Mouse (Mus musculus): ENCODE measurements at regions not wholly inside any gene's neighbourhood (a gene's known extent, or its start where the extent isn't known, plus 50 kb on each side); places are given as distances from the start of the nearest gene placed in this dataset.

DNA sequence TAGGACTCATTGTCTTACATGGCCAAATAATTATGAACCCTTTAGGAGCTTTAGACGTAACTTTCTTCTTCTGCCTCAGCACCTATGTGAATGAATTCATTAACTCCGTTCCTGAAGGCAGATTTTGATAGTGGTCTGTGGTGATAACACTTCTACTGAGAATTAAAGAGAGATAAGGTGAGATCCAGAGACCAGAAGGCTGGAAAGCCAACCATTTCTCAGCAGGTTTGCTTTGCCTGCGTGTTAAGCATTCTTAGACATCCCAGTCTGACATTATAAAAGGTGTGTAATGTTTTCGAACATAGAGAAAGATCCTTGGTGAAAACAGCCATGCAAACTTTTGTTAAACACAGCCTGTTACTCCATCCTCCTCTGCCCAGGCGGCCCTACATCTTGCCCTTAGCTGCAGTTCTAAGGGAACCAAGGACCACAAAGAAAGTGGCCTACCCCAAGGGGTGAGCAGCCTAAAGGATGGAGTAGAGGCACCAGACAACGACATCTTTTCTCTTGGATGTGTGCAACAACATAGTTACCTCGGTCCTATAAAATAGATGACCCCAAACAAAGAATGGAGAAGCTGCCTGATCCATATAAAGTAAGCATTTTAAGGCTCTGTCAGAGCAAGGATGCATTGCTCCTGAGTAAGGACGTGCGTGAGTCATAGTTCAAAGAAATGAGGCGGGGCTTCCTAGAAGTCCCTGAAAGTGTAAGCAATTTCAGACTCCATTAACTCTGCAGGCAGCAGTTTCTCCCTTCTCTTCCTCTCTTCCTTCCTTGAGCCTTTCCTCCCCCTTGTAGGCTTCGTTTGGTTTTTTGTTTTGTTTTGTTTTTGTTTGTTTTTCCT, 55.1 kb upstream of the Xpr1 start:
- DNase-seq (ENCODE audit: extremely low read depth, low read depth, low spot score) = no peak

DNA sequence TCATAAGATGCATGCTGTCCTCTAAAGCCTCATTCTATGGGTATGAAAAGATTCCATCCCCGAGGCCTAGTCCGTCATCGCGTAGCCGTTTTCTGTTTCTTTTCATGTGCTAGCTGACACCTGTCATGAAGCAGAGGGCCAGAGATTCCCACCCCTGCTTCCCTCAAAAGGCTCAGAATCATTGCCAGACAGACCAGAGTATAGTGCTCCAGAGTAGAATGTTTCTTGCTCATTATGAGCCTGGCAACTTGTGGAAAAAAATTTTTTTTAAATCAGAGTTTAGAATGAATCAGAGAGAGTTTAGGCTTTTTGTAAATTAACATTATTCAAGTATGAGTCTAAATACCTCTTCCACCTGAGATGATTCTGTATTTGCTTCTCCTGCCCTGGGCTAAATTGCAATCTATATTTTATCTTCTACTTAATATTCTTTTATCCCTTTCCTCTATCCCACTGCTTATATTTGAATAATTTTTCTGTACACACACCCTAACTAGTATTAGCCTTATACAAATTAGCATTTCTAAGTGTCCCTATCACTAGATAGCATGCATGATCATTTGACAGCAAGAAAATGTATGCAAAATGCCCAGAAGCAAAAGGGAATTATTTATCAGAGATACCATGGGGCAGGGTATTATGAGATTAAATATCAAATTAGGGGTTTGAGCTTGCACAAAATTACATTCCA, 55.9 kb upstream of the Xpr1 start:
- DNase-seq (ENCODE audit: extremely low read depth, low read depth, low spot score) = no peak

DNA sequence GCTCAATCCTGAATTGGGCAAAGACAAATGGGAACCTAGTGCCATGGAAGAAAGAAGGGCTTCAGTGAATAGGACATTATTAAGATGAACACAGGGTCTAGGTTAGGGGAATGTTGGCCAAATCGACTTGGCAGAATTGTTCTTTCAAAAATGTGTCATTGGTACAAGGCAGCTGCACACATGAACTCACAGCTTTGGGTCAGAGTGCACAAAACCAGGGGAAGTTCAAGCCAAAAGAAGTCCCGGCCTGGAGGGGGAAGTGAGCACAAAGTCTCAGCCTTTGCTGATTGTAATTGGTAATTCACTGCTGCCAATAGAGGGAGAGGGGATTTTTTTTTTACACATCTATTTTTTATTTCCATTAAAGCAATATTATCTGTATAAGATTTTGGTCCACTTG, 57.8 kb upstream of the Xpr1 start:
- no peak for DNase-seq (ENCODE audit: extremely low read depth, low read depth, low spot score)

DNA sequence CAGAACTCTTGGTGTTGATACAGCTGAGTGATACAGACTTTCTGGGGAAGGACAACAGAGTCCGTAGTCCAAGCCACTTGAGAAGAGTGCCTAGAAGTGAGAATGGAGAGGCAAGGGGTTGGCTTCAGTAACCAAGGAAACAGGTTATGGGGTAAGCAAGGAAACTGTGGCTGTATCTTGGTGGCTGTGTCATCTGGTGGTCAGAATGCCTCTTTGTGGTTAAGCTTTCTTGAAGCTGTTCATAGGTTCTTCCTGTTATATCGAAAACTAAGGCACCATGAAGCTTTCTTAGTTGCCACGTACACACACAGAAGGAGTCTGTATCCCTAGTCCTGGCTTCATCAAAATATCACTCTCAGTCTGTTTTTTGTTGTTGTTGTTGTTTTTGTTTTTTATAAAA, 59.0 kb upstream of the Xpr1 start:
- DNase-seq (ENCODE audit: extremely low read depth, low read depth, low spot score) = no peak

DNA sequence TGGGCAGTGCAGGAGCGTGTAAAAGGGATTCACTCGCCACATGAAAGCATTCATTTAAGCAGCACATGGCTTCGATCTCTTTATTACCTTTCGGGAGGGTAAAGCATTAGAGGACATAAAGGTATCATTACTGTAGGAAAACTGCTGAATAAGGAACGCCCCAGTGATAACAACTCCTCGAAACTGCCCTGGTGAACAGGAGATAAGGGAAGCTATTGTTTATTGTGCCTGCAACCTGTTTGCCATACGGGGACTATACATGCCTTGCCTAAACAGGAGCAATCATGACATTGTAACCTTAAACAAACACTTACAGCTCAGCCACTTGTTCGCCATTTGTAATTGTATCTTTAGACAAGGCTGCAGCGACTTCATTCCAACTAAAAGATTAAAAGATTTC, 64.9 kb upstream of the Xpr1 start:
- no peak for DNase-seq (ENCODE audit: extremely low read depth, low read depth, low spot score)

DNA sequence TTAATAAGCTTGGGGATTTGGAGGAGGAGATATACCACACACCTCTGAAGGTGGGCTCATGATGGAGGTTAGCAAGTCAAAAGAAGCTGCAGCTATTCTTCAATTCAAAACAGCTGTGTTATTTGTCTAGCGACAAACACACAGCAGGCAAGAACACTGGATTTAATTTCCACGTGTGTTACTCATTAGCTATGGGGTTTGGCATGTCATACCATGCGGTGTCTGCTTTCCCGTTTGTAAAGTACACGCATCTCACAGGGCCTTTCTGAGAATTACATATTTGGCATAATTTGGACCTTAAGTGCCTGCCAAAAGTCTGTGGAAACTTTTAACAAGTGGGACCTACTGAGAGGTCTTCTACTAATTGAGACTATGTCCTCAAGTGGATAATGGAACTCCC, 65.5 kb upstream of the Xpr1 start:
- no peak for DNase-seq (ENCODE audit: extremely low read depth, low read depth, low spot score)

DNA sequence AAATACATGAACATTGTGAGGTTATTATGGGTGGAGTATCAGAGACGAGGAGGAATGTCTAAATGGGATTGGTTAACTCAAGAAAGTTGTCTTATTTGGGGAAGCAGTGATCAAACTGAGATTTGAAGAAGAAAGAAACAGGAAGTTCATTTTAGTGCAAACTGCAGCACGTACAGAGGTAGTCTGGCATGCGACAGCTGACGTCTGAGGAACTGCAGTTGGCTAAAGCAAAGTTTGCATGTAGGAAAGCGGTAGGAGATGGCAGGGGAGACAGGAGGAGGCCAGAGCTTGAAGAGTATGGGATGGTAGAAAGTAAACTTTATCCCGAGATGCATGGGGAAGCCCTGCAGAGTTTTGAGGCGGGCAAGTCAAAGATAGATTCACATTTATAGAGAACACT, 66.5 kb upstream of the Xpr1 start:
- no peak for DNase-seq (ENCODE audit: extremely low read depth, low read depth, low spot score)

DNA sequence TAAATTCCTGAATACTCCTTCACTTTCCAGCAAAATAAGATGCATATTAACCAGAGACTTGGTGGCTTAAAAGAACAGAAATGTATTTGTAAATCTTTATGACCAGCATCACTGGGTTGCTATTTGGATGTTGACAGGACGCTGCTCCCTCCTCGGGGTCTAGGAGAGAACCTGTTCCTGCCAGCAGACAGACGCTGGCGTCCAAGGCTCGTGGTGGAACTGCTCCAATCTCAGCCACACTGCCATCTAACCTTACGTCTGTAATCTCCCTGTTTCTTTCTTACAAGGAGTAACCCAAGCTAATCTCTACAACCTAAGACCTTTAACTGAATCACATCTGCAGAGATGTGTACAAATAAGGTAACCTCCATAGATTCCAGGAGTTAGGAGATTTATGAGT, 70.1 kb upstream of the Acbd6 start:
- no peak for DNase-seq (ENCODE audit: extremely low read depth, low read depth, low spot score)

DNA sequence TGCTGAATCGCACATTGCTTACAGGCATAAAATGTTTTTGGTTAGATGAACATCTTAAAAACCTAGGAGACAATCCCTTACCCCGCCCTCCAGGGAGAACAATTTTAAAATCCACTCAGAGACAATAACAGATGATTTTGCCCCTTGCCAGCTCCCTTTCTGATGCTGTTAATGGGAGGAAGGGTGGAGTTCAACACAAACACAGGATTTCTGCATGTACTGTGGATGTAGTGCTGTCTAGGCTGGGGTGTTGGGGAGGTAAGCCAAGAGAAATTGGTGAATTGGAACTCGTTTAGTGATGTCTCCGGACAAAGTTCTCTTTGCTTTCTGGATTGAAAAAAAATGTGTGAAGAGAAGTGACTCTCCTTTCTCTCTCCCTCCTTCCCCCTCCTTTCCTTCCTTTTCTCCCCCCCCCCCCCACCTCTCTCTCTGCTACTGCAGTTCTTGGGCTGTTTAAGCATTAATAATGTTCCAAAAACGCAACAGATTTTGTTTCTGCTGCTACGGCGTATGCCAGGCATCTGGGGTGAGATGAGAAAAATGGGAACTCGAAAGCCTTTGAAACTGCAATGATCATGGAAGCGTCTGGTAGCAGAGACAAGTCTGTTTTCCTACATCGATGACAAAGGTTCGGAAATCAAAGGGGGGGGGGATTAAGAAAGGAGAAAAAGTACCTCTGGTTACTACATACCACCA, 68.8 kb upstream of the Acbd6 start:
- no peak for DNase-seq (ENCODE audit: extremely low read depth, low read depth, low spot score)

DNA sequence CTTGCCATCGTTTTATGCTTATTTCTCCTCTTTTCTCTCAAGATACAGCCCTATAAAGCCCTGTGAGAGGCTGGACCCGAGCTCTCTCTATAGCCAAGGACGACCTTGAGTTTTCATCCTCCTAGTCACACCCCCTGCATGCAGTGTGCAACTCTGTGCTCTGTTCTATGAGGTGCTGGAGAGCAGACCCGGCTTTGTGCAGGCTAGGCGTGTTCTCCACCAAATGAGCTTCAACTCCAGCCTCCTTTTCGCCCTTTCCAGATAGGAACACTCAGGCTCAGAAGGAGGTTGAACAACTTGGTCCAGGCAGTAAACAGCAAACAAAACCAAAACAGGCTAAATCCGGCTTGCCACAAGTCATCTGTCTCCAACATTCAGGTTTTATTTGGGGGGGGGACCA, 67.8 kb upstream of the Acbd6 start:
- DNase-seq (ENCODE audit: extremely low read depth, low read depth, low spot score) = no peak

DNA sequence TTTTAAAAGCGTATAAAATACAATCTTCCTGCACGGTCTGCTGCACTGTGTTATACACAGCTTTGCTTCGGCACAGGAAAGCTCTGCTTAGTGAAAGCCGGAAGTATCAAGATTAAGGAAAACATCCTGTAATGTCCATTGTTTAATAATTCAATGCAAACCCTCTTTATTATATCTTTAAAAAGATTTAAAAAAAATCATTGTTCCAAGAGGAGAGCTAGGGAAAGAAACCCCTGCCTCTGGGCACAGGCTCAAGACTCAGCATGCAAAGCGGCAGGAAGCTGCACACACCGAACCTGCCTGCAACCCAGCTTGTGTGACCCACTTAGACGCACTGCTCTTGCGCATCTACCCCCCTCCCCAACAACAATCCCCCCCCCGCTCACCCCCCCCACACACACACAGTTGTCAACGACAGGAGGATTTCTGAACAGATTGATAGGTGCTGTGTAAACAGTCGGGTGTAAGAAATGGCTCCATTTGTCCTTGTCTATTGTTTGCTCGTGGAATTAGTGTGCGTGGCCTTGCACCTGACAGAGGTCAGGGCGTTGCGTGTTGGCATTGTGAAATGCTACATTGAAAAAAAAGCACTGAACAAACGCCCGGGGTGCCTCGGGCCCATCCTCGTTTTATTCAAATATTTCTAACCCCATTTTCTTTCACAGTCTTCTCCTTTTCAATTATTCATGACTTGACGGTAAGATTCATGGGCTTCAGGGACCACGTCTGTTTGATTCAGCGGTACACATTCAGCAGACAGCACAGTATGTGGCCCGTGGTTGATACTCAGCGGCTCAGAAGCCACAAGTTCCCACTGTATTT, 66.5 kb upstream of the Acbd6 start:
- no peak for DNase-seq (ENCODE audit: extremely low read depth, low read depth, low spot score)

DNA sequence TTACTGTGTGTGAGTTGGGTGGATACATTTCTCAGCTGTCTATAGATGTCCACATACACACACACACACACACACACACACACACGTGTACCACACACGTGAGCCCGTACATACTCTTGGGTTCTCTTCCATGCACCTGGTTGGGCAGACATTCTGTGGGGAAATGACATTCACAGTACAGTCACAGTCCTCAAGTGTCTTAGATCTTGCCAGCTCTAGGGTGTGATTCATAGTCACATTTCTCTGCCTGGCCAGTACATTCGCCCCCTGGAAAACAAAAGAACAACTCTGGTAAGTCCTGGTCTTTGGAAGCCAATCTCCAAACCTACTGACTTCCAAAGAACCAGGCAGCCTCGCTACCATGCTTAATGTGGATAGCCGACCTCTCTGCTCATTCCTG, 64.6 kb upstream of the Acbd6 start:
- DNase-seq (ENCODE audit: extremely low read depth, low read depth, low spot score) = no peak

DNA sequence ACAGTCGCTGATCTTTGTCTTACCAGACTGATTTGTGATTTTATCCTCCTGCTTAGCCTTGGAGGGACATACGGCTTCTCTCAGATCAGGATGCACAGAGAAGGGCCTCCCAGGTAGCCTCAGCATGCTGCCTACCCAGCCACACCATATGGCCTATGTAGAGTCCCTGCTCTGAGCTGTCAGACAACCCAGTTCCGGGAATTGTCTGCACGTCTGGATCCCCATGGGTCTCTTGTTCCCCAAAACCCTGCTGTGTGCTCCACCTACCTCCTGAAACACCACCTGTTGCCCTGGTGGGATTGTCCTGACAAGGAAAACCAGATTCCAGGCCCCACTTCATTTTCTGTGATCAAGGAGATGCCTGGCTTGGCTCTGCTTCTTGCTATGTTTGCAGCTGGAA, 64.1 kb upstream of the Acbd6 start:
- no peak for DNase-seq (ENCODE audit: extremely low read depth, low read depth, low spot score)

DNA sequence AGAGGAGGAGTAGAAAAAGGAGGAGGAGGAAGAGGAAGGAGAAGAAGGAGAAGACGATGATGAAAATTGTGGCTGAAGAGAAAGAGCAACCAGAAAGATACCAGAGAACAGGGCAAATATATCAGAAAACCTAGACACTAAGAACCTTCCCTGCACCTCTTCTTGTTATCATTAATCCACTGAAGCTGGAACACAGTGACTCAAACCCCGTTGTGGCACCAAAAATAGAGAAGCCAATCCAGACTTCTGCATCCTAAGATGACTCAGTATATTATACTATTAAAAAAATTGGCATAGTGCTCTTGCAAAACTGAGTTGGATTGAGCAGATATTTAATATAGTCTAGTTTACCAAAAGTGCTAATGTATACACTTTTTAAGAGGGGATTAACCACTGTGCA, 63.6 kb upstream of the Acbd6 start:
- no peak for DNase-seq (ENCODE audit: extremely low read depth, low read depth, low spot score)

DNA sequence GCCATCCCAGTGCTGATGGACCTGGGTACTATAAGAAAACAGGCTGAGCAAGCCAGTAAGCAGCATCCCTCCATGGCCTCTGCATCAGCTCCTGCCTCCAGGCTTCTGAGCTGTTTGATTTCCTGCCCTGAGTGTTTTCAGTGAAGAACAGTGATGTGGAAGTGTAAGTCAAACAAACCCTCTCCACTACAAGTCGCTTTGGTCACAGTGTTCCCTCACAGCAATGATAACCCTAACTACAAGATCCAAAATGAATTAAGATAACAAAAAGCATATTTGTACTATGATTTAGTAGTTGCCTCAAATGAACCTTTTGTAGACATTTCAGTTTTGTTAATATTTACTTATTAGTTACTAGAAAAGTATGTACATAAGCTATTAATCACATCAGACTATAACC, 58.2 kb upstream of the Acbd6 start:
- DNase-seq (ENCODE audit: extremely low read depth, low read depth, low spot score) = no peak

DNA sequence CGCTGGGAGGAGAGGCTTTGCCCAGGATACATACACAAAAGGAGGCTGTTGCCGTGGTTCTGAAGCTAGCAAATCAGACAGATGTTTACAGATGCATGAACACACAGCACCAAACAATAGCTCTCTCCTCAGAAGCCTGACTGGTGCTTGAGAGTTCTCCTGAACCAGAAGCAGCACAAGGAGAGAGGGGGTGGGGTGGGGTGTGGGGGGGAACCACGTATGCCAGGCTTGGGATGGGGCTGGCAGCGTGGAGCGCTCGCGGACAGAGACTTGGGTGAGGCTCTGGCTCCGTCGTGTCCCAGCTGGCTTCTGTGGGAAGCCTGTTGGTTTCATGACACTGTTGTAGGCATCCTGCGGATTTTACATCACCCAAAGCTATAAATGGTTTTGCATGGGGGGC, 55.1 kb upstream of the Acbd6 start:
- DNase-seq (ENCODE audit: extremely low read depth, low read depth, low spot score) = no peak

DNA sequence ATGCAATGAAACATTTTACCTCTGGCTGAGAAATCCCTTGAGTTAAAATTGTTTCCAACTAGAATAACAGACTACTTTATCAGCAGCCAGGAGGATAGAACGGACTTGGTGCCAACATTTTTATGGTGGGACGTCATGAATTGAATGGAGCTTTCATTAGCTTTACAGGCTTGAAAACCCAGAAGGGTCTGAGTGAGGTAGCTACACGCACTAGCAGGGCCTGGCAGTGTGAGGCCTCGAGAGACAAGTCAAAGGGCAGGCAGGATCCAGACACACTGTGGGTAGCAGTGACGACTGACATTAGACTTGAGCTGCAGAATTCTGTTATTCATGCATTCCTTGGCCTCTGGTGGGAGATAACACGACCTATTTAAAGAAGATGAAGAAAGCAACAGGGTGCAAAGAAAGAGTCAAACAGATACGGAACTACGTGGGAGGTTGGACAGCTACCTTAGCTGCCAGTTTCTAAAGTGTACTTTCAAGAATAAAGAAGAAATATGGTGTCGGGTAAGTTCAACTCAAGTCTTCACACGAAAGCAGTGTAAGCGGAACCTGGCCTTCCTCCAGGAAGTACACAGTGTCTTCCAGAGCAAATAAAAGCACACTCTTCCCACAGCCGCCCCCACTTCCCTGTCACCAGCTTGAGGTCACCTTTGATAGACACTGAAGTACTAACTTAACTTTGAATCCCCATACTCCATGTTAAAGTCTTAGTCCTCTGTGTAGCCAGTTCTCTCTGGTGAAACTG, 53.2 kb upstream of the Acbd6 start:
- DNase-seq (ENCODE audit: extremely low read depth, low read depth, low spot score) = peak; percentile 85

DNA sequence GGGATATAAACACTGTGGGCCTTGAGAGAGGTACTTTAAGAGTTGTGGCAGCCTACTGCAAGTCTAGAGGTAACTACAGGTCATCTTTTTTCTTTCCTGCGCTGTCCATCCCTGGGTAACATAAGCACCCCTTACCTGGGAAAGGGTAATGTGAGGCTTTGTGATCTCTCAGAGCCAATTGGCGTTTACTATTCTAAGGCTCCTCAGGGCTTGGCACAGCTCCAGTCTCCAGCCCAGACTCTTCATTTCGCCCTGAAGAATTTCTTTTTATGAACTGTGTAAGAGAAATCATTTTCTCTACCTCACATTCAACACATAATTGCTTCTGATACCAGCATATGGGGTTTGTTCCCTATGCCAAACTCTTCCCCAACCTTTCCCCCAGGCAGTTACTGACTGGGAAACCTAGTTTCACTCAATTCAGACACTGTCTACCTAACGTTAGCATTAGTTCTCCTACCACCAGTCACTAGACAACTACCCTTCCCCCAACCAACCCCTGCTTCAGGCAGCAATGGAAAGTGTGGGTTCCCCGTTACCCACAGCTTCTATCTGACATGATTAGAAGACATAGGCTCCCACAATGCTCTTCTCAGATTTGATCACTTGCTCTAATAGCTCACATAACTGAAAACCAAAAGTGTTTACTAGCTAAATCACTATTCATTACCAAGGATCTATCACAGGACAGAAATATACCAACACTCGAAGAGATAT, 52.4 kb upstream of the Acbd6 start:
- no peak for DNase-seq (ENCODE audit: extremely low read depth, low read depth, low spot score)

All from fat pad, adult 2 months (tissue).